Mouse (Mus musculus): ENCODE results near the gene Tceanc2.

Tceanc2 gene

GRCm38 (mm10) chr4:107178830-107179490, at the start of gene Tceanc2:
Gene Tceanc2, minus strand, starts transcription at chr4:107179116.
- peak; percentile 49 for DNase-seq

GRCm38 (mm10) chr4:107226313-107226712, 47.4 kb upstream of the Tceanc2 start:
- no peak for DNase-seq

- DNase-seq, result peak; percentile 19
Measured at GRCm38 (mm10) chr4:107223225-107224204, 44.6 kb upstream of the Tceanc2 start.

DNA sequence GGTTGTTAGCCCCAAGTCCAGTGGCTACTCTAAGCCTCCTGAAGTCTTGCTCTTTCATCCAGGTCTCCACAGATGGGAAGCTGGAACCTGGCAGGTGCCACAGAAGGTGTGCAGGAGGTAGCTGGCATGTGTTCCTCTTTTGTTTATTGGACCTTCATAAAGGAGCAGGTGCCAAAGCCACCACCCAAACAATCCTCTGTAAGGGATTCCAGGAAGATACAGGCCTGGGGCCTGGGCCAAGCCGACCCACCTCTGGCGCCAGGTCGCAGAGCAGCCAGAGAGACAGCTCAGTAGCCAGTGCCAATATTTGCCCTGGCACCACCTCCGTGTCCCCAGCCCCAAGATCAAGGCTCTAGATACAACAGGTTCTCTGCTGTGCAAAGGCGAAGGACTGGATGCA, 42.6 kb upstream of the Tceanc2 start:
- no peak for DNase-seq

DNA sequence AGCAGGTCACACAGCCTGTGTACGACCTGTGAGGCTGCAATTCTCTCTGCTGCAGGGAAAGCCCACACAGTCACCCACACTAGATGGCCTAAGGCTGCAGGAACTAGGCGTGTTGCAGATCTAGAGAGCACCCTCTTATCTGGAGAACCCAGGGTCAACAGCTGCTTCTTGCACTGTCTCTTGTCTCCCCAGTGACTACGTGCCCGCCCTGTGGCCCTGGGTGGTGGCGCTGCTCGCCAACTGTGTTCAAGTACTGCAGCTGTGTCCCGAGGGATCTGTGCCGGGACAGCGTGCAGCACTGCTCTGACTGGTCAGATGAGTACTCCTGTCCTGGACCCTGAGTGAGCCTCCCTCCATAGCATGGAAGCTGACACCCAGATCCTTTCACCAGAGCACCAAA, 38.7 kb upstream of the Tceanc2 start:
- DNase-seq, result no peak

DNA sequence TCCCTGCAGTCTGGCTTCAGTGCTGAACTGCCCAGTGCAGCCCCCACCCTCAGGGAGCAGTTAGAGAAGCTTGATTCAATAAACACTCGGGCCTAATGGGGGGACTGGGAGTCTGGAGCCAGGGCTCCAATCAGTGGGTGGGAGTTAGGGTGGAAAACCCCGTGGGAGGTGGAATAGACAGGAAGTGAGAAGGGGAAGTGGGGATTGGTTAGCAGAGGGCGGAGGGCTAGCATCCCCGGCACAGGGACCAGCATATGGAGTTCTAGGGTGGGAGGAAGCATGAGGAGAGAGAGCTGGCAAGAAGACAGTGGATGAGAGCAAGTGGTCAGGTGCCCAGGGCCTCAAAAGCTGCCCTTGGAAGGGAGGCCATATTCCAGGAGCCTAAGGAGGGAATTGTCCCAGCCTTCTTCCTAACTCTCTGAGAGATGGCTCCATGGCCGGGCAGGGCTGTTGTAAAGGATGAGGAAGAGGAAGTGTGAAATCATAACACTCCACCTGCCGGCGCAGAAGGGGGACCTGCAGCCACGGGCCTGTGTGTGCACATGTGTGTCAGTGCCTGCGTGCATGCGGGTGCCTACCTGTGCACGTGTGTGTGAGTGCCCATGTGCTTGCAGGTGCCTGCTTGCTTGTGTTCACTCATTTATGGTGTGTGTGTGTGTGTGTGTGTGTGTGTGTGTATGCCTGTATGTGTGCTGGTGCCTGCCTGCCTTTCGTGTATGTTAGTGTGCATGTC, 34.5 kb upstream of the Tceanc2 start:
- DNase-seq, result no peak

GRCm38 (mm10) chr4:107211936-107212335, 33.0 kb upstream of the Tceanc2 start:
- no peak for DNase-seq

DNA sequence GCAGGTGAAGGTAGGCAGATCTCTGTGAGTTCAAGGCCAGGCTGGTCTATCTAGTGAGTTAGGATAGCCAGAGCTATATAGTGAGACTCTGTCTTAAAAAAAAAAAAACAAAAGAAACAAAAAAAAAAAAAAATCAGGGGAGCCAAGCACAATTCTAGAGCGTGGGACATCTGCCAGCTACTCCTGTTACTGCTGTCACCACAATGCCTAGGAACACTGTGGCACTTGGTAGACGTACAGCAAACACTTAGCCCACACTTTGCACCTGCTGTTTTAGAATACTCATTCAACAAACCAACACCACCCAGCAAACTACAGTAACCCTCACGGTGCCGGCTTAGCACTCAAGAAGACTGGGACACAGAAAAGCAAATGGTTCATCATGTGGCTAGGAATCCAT, 32.5 kb upstream of the Tceanc2 start:
- no peak for DNase-seq

- no peak for DNase-seq
Measured at GRCm38 (mm10) chr4:107210483-107211097, 31.7 kb upstream of the Tceanc2 start.

- DNase-seq, result no peak
Measured at GRCm38 (mm10) chr4:107208880-107209279, 30.0 kb upstream of the Tceanc2 start, which contains the start of gene Ldlrad1. Gene Ldlrad1, plus strand, starts transcription at chr4:107209180.

GRCm38 (mm10) chr4:107207016-107207415, 28.1 kb upstream of the Tceanc2 start:
- DNase-seq, result no peak

- no peak for DNase-seq
Measured at GRCm38 (mm10) chr4:107203001-107203400, 24.1 kb upstream of the Tceanc2 start.

DNA sequence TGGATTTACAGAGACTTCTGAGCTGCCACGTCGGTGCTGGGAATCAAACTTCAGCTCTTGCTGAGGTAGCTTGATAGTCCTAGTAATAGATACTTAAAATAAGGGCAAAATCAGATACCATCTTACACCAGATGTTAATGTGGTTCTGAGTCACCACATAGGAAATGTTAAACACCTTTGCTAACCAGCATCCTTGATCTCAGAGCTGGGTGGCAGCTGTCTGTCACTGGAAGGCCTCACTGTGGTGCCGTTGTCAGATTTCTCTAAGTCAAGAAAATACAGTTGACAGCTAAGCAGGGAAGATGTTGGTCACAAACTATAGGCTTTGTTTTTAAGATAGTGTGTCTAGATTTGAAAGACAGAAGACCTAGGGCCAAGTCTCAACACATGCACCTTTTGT, 22.9 kb upstream of the Tceanc2 start:
- DNase-seq, result no peak

- DNase-seq, result no peak
Measured at GRCm38 (mm10) chr4:107198072-107198471, 19.2 kb upstream of the Tceanc2 start.

DNA sequence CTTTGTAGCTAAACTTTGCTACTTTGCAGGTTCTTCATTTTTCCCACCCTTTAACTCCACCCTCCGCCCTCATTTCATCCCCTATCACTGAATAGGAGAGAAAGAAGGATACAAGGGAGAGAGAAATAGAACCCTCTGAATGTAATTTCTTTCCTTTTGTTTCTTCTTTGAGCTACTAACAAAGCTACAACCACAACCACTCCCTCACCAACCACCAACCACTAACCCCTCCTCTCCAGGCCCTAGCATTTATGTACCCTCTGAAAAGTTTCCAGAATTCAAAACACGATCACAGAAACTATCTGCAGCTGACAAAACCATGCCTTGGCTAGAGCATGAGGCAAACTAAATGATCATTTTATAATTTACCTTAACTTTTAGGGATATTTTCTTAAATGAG, 17.5 kb upstream of the Tceanc2 start:
- DNase-seq, result no peak

GRCm38 (mm10) chr4:107193841-107194240, 14.9 kb upstream of the Tceanc2 start:
- DNase-seq, result no peak

DNA sequence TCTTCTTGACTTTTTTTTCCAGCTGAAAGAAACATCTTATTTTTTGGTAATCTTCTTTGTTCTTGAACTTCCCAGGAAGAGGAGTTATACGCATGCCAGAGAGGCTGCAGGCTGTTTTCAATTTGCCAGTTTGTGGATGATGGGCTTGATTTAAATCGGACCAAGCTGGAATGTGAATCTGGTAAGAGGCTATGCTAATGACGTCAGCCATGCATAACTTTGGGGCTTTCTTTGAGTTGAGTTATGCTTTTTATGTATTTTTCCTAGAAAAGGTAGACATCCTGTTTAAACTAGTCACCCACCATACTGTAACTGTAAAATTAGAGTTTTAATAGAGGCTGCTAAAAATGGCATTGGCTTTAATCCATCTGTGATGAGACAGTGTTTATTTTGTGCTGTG, 6.8 kb upstream of the Tceanc2 start:
- no peak for DNase-seq

- DNase-seq, result no peak
Measured at GRCm38 (mm10) chr4:107183203-107183602, 4.3 kb upstream of the Tceanc2 start.

- DNase-seq, result no peak
Measured at GRCm38 (mm10) chr4:107182796-107183195, 3.9 kb upstream of the Tceanc2 start.

DNA sequence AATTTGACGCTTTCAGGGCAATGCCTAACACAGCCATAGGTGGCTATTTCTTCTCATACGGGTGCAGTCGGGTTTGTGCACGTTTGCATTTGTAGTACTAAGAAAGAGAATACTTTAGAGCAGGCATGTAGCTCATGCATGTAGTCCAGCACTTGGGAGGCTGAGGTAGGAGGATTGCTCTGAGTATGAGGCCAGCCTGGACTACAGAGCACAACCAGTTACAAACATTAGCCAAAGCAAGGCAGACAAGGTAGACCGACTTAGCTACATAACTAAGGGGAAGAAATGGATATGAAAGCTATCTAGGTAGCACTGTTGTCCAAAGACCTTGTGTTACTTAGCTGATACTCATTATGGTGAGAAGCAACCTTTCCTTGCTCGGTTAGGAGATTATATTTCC, 3.0 kb upstream of the Tceanc2 start:
- no peak for DNase-seq

DNA sequence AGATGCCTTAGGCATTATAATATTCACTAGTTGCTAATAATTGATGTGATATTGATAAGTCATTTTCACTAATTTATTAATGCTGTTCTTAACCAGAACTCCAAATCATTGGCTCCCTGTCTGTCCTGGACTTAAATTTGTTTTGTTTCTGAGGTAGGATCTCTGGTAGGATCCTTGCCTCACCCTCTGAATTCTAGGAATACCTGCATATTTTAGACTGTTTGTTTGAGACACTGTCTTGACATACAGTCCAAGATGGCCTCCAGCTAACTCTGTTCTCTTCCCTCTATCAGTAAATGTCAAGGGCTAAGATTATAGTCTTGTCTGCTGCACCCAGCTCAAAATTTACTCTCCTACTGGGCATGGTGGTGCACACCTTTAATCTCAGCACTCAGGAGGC, 1.8 kb upstream of the Tceanc2 start:
- DNase-seq, result no peak

GRCm38 (mm10) chr4:107179561-107179960, 645 bp upstream of the Tceanc2 start:
- no peak for DNase-seq

Measured in kidney, adult 11 months (tissue).